Mouse (Mus musculus) forebrain, postnatal 0 days (tissue): ENCODE results near the gene Serpinb7. TPM values are rescaled to one million over a fixed set of nuclear protein-coding genes. Genes with fewer than 3 reads are reported as not detected.

Experiments used
- ATAC-seq: fragments of 200-750 bp; cut with Nextera tagmentation; 2 replicates; pipeline ENCODE4 v1.8.0; 2017; ENCODE audit warnings: mild to moderate bottlenecking, moderate library complexity
- DNase-seq: peaks from one replicate; pipeline ENCODE4 v3.0.0-alpha.2; 2015
- H3K27ac ChIP-seq: fragments of 300-500 bp; sonication (generic); 2 replicates; pipeline ENCODE4 v1.5.1; 2014; ENCODE audit warnings: low read depth, mild to moderate bottlenecking, antibody characterized with exemption, low read length, moderate library complexity, mixed read lengths
- H3K27me3 ChIP-seq: fragments of 300-500 bp; sonication (generic); 2 replicates; pipeline ENCODE4 v1.6.1; 2014; ENCODE audit warnings: mild to moderate bottlenecking, low read length, mixed read lengths; ENCODE audit not compliant: insufficient read depth
- H3K36me3 ChIP-seq: fragments of 300-500 bp; sonication (generic); 2 replicates; pipeline ENCODE4 v1.6.1; 2014; ENCODE audit warnings: mild to moderate bottlenecking, moderate library complexity; ENCODE audit not compliant: insufficient read depth
- H3K4me1 ChIP-seq: fragments of 300-500 bp; sonication (generic); 2 replicates; pipeline ENCODE4 v1.6.1; 2014; ENCODE audit warnings: antibody characterized with exemption; ENCODE audit not compliant: insufficient read depth
- H3K4me2 ChIP-seq: fragments of 300-500 bp; sonication (generic); 2 replicates; pipeline ENCODE4 v1.6.1; 2014; ENCODE audit warnings: low read depth, mild to moderate bottlenecking, moderate library complexity
- H3K4me3 ChIP-seq: fragments of 300-500 bp; sonication (generic); 2 replicates; pipeline ENCODE4 v1.5.1; 2014; ENCODE audit warnings: low read depth, low read length, mixed read lengths
- H3K9ac ChIP-seq: fragments of 300-500 bp; sonication (generic); 2 replicates; pipeline ENCODE4 v1.6.1; 2014; ENCODE audit warnings: mild to moderate bottlenecking
- H3K9me3 ChIP-seq: fragments of 300-500 bp; sonication (generic); 2 replicates; pipeline ENCODE4 v1.6.1; 2016; ENCODE audit warnings: low read length
- CTCF ChIP-seq: sonication (generic); IDR thresholded peaks from 2 replicates; pipeline ENCODE4 v1.5.1; 2016; ENCODE audit warnings: antibody characterized with exemption, control low read depth, low read depth
- WGBS: fragments of 180-500 bp; shearing (Covaris S2); extraction: QIAGEN DNeasy Blood & Tissue Kit; methylation state at CpG from one replicate; pipeline ENCODE4 v1.1.7; 2014; 5-methylcytosine and 5-hydroxymethylcytosine counted together
- polyA plus RNA-seq: library from polyadenylated mRNA; unstranded; fragments of >200 nt; fragmentation: Nextera tagmentation; extraction: Ambion mirVana; gene quantifications from 2 replicates; pipeline ENCODE4 v1.2.1, GENCODE M21; 2015
- total RNA-seq: library from RNA; depleted of rRNA; stranded (reverse); fragments of >200 nt; gene quantifications from 2 replicates; pipeline ENCODE4 v1.2.3, GENCODE M21; 2014; rRNA removed

Gene Serpinb7
- total RNA-seq (not detected in 2 replicates), polyA plus RNA-seq (not detected in 2 replicates)

GRCm38 (mm10) chr1:107399355-107399754, at the start of gene Serpinb7:
Serpinb7 (plus strand) TSS chr1:107399655.
- Histone ChIP-seq H3K4me1 (no peaks in the 10 kb centered on the region), H3K4me3 (no peak within 1 kb of the TSS), H3K27ac (no peak within 1 kb of the TSS), H3K36me3 (no peaks in the 10 kb centered on the region), H3K9ac (no peak within 1 kb of the TSS), H3K9me3 (no peaks in the 10 kb centered on the region), H3K4me2 (no peak within 1 kb of the TSS), H3K27me3 (no peaks in the 10 kb centered on the region)
- TF ChIP-seq CTCF: no peak
- 90% methylated on average over 3 of the region's 3 CpGs for WGBS
- ATAC-seq (no peak), DNase-seq (no peak)

GRCm38 (mm10) chr1:107350392-107350791, 49.1 kb upstream of the Serpinb7 start:
- H3K4me2 ChIP-seq: no peak overlapping the region
- TF ChIP-seq CTCF: no peak
- H3K4me3 ChIP-seq: no peak overlapping the region
- no peaks in the 10 kb centered on the region for H3K27me3 ChIP-seq
- H3K4me1 ChIP-seq: no peaks in the 10 kb centered on the region
- H3K36me3 ChIP-seq: no peaks in the 10 kb centered on the region
- H3K27ac ChIP-seq: no peak overlapping the region
- H3K9ac ChIP-seq: no peak overlapping the region
- 59% methylated on average over 3 of the region's 3 CpGs for WGBS
- H3K9me3 ChIP-seq: no peaks in the 10 kb centered on the region
- ATAC-seq (no peak), DNase-seq (no peak)

- no peaks in the 10 kb centered on the region for H3K36me3 ChIP-seq
- H3K4me3 ChIP-seq: no peak overlapping the region
- no peak for DNase-seq
- 77% methylated on average over 2 of the region's 2 CpGs for WGBS
- no peak for ATAC-seq
- TF ChIP-seq CTCF: no peak
- no peaks in the 10 kb centered on the region for H3K4me1 ChIP-seq
- H3K9ac ChIP-seq: no peak overlapping the region
- no peaks in the 10 kb centered on the region for H3K9me3 ChIP-seq
- no peaks in the 10 kb centered on the region for H3K27me3 ChIP-seq
- no peak overlapping the region for H3K4me2 ChIP-seq
- no peak overlapping the region for H3K27ac ChIP-seq
Observed at GRCm38 (mm10) chr1:107351115-107351514, 48.3 kb upstream of the Serpinb7 start.

GRCm38 (mm10) chr1:107353046-107353445, 46.4 kb upstream of the Serpinb7 start:
- no peak overlapping the region for H3K4me3 ChIP-seq
- ATAC-seq (no peak), DNase-seq (no peak)
- no peak for TF ChIP-seq CTCF
- H3K4me2 ChIP-seq: no peak overlapping the region
- H3K9ac ChIP-seq: no peak overlapping the region
- WGBS: 43% methylated on average over 3 of the region's 3 CpGs
- no peak overlapping the region for H3K27ac ChIP-seq
- H3K4me1 ChIP-seq: no peaks in the 10 kb centered on the region
- H3K9me3 ChIP-seq: no peaks in the 10 kb centered on the region
- no peaks in the 10 kb centered on the region for H3K27me3 ChIP-seq
- no peaks in the 10 kb centered on the region for H3K36me3 ChIP-seq

GRCm38 (mm10) chr1:107360898-107361297, 38.6 kb upstream of the Serpinb7 start, which contains the start of gene Serpinb11:
Serpinb11 (plus strand) TSS chr1:107361198.
- Histone ChIP-seq H3K4me3 (no peak within 1 kb of the TSS), H3K9me3 (no peaks in the 10 kb centered on the region), H3K4me2 (no peak within 1 kb of the TSS), H3K9ac (no peak within 1 kb of the TSS), H3K4me1 (no peaks in the 10 kb centered on the region), H3K27me3 (no peaks in the 10 kb centered on the region), H3K36me3 (no peaks in the 10 kb centered on the region), H3K27ac (no peak within 1 kb of the TSS)
- WGBS: 23% methylated on average over 1 of the region's 1 CpGs
- no peak for ATAC-seq
- TF ChIP-seq CTCF: no peak
- no peak for DNase-seq

GRCm38 (mm10) chr1:107365973-107366372, 33.5 kb upstream of the Serpinb7 start:
- H3K27ac ChIP-seq: no peak overlapping the region
- H3K4me2 ChIP-seq: no peak overlapping the region
- no peak for ATAC-seq
- H3K9ac ChIP-seq: no peak overlapping the region
- no peak overlapping the region for H3K4me3 ChIP-seq
- H3K36me3 ChIP-seq: no peaks in the 10 kb centered on the region
- no peaks in the 10 kb centered on the region for H3K4me1 ChIP-seq
- no peaks in the 10 kb centered on the region for H3K27me3 ChIP-seq
- 55% methylated on average over 7 of the region's 7 CpGs for WGBS
- no peak for TF ChIP-seq CTCF
- no peak for DNase-seq
- no peaks in the 10 kb centered on the region for H3K9me3 ChIP-seq

- 56% methylated on average over 2 of the region's 2 CpGs for WGBS
Observed at GRCm38 (mm10) chr1:107368944-107369343, 30.5 kb upstream of the Serpinb7 start.

GRCm38 (mm10) chr1:107376952-107377351, 22.5 kb upstream of the Serpinb7 start:
- Histone ChIP-seq H3K27me3 (no peaks in the 10 kb centered on the region), H3K9ac (no peak overlapping the region), H3K27ac (no peak overlapping the region), H3K9me3 (no peaks in the 10 kb centered on the region), H3K4me1 (no peaks in the 10 kb centered on the region), H3K4me2 (no peak overlapping the region), H3K4me3 (no peak overlapping the region), H3K36me3 (no peaks in the 10 kb centered on the region)
- ATAC-seq: no peak
- WGBS: 80% methylated on average over 4 of the region's 4 CpGs
- no peak for DNase-seq
- no peak for TF ChIP-seq CTCF

More at GRCm38 (mm10) chr1:107368944-107369343, 30.5 kb upstream of the Serpinb7 start:
- H3K36me3 ChIP-seq: no peaks in the 10 kb centered on the region
- no peak overlapping the region for H3K27ac ChIP-seq
- TF ChIP-seq CTCF: no peak
- ATAC-seq (no peak), DNase-seq (no peak)
- no peaks in the 10 kb centered on the region for H3K27me3 ChIP-seq
- no peaks in the 10 kb centered on the region for H3K4me1 ChIP-seq
- no peak overlapping the region for H3K4me3 ChIP-seq
- H3K9ac ChIP-seq: no peak overlapping the region
- no peaks in the 10 kb centered on the region for H3K9me3 ChIP-seq
- no peak overlapping the region for H3K4me2 ChIP-seq
